Mouse (Mus musculus): ENCODE results near the gene Ranbp9.
"Not testable (repeated sequence)": the region's sequence is repeated elsewhere in the genome, so short reads cannot be mapped to it uniquely, and the experiment has no call there.

Ranbp9 gene

DNA sequence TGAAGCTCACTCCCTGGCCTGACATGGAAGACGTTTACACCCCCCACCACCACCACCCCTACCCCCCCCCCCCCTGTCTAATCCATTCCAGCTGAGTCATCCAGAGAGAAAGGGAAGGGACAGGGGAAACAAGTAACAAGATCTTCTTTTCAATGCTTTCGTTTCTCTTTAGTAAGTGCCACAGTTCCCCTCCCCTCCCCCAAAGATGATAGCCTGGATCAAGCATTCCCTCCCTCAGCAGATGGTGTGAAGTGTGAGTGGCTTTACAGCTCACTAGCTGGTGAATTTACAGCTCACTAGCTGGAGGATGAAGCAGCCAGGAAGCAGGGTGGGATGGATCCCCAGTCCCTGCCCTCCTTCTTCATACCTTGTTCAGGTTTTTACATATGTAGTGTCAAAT is 15.6 kb upstream of the Ranbp9 start:
- no peak for DNase-seq (ENCODE audit: low spot score)

DNA sequence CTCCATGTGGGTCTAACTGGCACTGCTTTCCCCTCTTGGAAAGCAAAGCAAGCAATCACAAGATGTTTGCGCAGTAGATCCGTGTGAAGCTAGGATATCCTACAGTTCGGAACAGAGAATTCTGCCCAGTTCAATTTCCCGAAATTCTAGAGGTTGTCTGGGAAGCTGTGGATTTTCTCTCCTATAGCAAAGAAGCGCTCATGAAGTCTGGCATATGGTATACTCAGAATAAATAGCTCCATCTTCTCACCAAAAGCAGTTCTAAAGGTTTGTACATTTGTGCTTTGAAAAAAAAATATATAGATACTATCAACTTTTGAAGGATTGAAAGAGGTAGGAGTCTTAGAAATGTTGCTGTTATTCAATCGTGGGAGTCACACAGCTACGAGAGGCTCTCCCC is 14.6 kb upstream of the Ranbp9 start:
- no peak for DNase-seq (ENCODE audit: low spot score)

DNA sequence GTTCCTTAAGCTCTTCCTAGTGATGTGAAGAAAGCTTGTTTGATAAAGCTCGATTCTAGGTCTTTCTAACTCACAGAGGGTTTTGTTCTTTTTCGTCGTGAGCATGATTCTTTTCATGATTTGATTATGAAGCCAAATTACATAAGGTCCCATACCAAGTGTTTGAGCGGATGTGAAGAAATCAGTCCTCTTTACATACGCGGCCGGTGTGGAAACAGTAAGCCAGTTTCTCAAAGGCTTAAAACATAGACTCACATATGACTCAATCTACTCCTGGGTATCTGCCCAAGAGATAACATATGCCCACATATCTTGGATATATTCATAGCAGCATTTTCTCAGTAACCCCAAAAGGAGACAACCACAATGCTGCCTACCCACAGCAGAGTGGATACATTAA is 12.6 kb upstream of the Ranbp9 start:
- DNase-seq (ENCODE audit: low spot score) = no peak

- DNase-seq (ENCODE audit: low spot score) = no peak
These were observed 12.0 kb upstream of the Ranbp9 start for GRCm38 (mm10) chr13:43493058-43493481.

DNA sequence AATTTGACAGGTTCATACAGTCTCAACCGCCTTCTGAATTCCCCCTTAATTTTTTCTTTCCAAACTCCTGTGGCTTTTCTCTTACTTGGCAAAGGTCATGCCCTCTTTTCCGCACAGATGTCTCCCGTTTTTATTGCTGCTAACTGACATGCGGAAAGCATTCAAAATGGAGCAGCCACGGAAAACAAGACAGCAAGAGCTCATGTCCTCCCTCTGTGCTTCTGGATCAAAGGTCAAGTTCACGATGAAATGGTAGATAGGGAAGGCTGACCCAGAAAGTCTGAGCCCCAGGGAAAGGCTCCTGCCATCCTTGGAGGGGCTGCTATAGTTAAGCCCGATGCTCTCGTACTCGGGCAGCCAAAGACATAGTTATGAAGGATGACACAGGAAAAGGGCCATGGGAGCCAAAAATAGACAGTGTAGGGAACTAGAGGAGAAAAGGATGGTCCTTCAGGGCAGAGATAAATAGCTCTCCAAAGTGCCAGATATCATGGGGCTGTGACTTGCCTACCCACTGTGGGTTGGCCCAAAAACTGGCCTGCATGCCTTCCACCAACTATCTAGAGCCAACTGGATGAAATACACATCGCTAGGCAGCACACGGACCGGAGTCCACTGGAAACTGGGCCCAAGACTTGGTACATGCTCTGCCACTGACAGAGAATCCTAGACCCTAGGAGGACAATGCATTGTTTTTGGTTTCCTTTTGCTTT is 5.6 kb upstream of the Ranbp9 start:
- no peak for DNase-seq (ENCODE audit: low spot score)

- DNase-seq (ENCODE audit: low spot score) = no peak
These were observed 4.3 kb upstream of the Ranbp9 start for GRCm38 (mm10) chr13:43485278-43485976.

DNA sequence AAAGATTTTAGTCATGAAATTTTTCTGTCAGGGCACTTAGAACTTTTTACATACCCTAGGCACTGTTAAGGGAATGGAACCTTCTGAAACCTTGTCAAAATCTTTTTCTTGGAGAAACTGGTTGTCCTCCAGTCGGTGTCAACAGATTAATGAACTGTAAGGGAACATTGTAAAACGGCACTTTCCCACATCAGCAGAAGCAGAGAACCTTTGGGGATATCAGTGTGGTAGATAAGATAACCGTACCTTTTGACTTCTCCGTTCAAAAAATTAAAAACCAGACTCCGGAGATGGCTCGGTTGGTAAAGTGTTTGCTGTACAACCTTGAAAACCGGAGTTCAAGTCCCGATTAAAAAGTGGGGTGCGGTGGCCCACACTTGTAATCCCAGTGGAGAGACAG is 1.7 kb upstream of the Ranbp9 start:
- no peak for DNase-seq (ENCODE audit: low spot score)

DNA sequence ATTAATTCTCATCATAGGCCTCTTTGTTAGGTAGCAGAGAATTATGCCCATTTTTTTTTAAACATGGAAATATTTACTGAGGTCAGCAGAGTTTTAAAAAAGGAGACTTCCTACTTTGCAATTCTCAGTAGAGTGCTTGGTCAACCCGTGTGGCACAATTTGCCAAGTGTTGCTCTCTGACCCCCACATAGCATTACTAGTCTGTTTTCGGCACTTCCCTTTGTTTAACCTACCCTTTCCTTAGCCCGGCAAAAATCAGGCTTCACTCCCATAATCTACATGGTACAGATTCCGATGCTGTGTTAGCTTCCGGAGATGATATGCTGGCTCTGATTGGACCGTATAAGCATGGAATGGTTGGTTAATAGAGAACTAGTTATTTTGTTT is 770 bp upstream of the Ranbp9 start:
- DNase-seq (ENCODE audit: low spot score) = no peak

DNA sequence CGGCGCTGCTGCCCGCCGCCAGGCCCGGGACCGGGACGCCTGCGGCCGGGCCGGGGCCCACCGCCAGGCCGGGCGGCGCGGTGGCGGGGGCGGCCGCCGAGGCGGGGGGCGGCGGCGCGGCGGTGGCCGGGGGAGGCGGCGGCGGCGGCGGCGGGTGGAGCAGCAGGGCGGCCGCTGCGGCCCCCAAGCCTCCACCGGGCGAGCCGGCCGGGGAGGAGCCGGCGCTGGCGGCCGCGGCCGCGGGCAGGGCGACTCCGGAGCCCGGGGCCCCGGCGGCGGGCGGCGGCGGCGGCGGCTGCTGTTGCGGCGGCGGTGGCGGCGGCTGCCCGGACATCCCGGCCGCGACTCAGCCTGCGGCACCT is 506 bp downstream of the Ranbp9 start:
- no peak for DNase-seq (ENCODE audit: low spot score)

GRCm38 (mm10) chr13:43479767-43480571 is 1.1 kb downstream of the Ranbp9 start:
- DNase-seq (ENCODE audit: low spot score) = peak; percentile 39

GRCm38 (mm10) chr13:43479024-43479705 is 1.9 kb downstream of the Ranbp9 start:
- no peak for DNase-seq (ENCODE audit: low spot score)

GRCm38 (mm10) chr13:43478586-43478985 is 2.5 kb downstream of the Ranbp9 start:
- DNase-seq (ENCODE audit: low spot score) = peak; percentile 50

GRCm38 (mm10) chr13:43477098-43477697 is 3.9 kb downstream of the Ranbp9 start:
- no peak for DNase-seq (ENCODE audit: low spot score)

DNA sequence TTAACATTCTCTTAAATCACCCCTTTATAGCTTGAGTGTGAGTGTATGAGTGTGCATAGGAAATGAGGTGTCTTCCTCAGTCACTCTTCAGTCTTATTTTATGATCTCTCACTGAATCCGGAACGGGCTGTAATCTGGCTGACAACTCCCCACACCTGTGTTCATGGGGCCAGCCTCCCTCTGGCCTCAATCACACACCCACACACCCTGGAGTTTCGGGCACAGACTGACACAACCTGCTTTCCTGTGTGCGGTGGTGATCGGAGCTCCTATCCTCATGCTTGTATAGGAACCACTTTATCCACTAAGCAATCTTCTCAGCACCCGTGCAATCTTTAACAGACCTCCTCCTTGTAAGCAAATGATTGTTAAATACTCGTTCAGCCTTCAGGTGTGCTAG is 4.9 kb downstream of the Ranbp9 start:
- DNase-seq (ENCODE audit: low spot score) = no peak

DNA sequence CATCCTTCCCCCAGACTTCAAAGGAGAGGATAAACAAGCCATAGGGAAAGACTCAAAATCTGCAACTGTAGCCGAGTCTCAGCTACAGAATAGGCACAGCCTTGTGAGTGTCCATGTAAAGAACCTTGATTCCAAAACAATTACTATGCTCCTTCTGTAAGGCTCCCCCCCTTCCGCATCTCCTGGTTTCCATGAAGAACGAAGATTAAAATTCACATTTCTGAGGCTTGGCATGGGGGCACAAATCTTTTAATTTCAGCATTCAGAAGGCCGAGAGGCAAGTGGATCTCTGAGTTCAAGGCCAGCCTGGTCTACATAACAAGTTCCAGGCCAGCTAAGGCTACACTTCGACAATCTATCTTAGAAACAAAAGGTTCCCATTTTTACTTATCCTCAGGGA is 6.4 kb downstream of the Ranbp9 start:
- no peak for DNase-seq (ENCODE audit: low spot score)

DNA sequence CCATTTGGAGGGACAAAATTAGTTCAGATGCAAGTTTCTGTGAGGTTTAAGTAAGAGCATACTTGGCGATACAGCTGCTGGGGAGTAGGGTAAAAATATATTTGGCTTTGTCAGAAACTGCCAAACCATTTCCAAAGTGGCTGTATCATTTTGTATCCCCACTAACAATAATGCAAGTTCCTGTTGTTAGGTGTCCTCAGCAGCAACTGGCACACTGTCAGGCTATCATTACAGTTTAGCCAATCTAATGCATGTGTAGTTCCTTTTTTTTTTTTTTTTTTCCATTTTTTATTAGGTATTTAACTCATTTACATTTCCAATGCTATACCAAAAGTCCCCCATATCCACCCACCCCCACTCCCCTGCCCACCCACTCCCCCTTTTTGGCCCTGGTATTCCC is 9.2 kb downstream of the Ranbp9 start:
- not testable (repeated sequence) for DNase-seq (ENCODE audit: low spot score)

GRCm38 (mm10) chr13:43469607-43470006 is 11.5 kb downstream of the Ranbp9 start:
- DNase-seq (ENCODE audit: low spot score) = no peak

GRCm38 (mm10) chr13:43464605-43465004 is 16.5 kb downstream of the Ranbp9 start:
- DNase-seq (ENCODE audit: low spot score) = no peak

GRCm38 (mm10) chr13:43457161-43457560 is 23.9 kb downstream of the Ranbp9 start:
- DNase-seq (ENCODE audit: low spot score) = no peak

GRCm38 (mm10) chr13:43454431-43454830 is 26.7 kb downstream of the Ranbp9 start:
- no peak for DNase-seq (ENCODE audit: low spot score)

GRCm38 (mm10) chr13:43452843-43453605 is 28.1 kb downstream of the Ranbp9 start:
- no peak for DNase-seq (ENCODE audit: low spot score)
